Mouse (Mus musculus) heart, embryonic 13.5 days (tissue): ENCODE measurements at regions not wholly inside any gene's neighbourhood (a gene's known extent, or its start where the extent isn't known, plus 50 kb on each side); places are given as distances from the start of the nearest gene placed in this dataset.

Experiments
- ATAC-seq: fragments of 200-750 bp; cut with Nextera tagmentation; 2 replicates; pipeline ENCODE4 v1.8.0; 2017; ENCODE audit warnings: moderate TSS enrichment; ENCODE audit not compliant: insufficient number of reproducible peaks, low FRiP score, low TSS enrichment; ENCODE audit errors: extremely low read depth
- H3K27ac ChIP-seq: fragments of 300-500 bp; sonication (generic); replicated peaks from 2 replicates; pipeline ENCODE4 v1.5.1; 2015; ENCODE audit warnings: moderate library complexity, mild to moderate bottlenecking, inconsistent platforms
- H3K27me3 ChIP-seq: fragments of 300-500 bp; sonication (generic); replicated peaks from 2 replicates; pipeline ENCODE4 v1.6.1; 2015; ENCODE audit warnings: mild to moderate bottlenecking, inconsistent platforms
- H3K36me3 ChIP-seq: fragments of 300-500 bp; sonication (generic); 2 replicates; pipeline ENCODE4 v1.6.1; 2015; ENCODE audit warnings: mild to moderate bottlenecking, inconsistent platforms
- H3K4me1 ChIP-seq: fragments of 300-500 bp; sonication (generic); 2 replicates; pipeline ENCODE4 v1.6.1; 2015; ENCODE audit warnings: inconsistent platforms
- H3K4me2 ChIP-seq: fragments of 300-500 bp; sonication (generic); 2 replicates; pipeline ENCODE4 v1.6.1; 2015; ENCODE audit warnings: inconsistent platforms, mild to moderate bottlenecking, moderate library complexity
- H3K4me3 ChIP-seq: fragments of 300-500 bp; sonication (generic); 2 replicates; pipeline ENCODE4 v1.5.1; 2015; ENCODE audit warnings: moderate library complexity, mild to moderate bottlenecking, inconsistent platforms
- H3K9ac ChIP-seq: fragments of 300-500 bp; sonication (generic); 2 replicates; pipeline ENCODE4 v1.6.1; 2015; ENCODE audit warnings: inconsistent platforms, mild to moderate bottlenecking, moderate library complexity
- H3K9me3 ChIP-seq: fragments of 300-500 bp; sonication (generic); 2 replicates; pipeline ENCODE4 v1.6.1; 2016; ENCODE audit warnings: inconsistent platforms
- WGBS: fragments of 180-500 bp; shearing (Covaris S2); methylation state at CpG from one replicate; pipeline ENCODE4 v1.1.7; 2015; ENCODE audit warnings: mixed read lengths; 5-methylcytosine and 5-hydroxymethylcytosine counted together

DNA sequence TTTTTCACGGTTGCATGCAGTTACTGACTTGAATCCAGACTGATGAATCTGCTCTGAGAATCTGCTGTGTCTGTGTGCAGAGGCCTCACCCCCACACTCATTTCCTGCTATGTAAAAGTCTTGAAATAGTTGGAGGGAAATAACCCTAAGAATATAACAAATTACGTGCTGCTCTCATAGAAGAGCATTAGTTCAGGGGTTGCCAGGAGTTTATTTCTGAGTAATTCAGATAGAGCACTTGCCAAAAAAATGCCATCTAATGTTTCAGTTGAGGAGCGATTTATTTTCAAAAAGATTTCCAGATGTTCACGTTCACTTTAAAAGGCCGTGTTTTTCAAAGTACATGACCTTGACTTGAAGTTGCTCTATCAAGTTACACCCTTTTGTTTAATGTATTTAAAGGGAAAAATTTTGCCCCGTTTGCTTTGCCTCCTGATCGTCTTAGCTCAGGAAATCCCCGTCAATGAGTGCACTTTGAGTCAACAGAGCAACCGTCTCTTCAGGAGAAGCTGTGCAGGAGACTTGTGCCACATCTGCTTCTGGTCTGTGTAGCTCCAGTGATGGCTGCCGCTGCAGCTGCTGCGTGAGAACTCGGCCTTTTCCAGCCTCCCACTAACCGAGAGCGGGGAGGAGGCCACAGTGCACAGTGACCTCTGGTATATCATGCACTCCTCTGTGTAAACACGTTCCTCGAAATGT lies 50.9 kb upstream of the Sec61g start:
- no peak overlapping the region for H3K4me3 ChIP-seq
- peak overlapping the region; percentile 67 for H3K27ac ChIP-seq
- H3K4me2 ChIP-seq, result peak overlapping the region; percentile 28
- no peaks in the 10 kb centered on the region for H3K36me3 ChIP-seq
- ATAC-seq, result no peak
- H3K9ac ChIP-seq, result peak overlapping the region; percentile 6; the same call in 1 of the 2 replicates
- H3K9me3 ChIP-seq, result no peaks in the 10 kb centered on the region
- H3K4me1 ChIP-seq, result peaks cover 7% of the 10 kb centered on the region; the same call in 1 of the 2 replicates
- 37% methylated on average over 16 of the region's 16 CpGs for WGBS
- H3K27me3 ChIP-seq, result no peaks in the 10 kb centered on the region

DNA sequence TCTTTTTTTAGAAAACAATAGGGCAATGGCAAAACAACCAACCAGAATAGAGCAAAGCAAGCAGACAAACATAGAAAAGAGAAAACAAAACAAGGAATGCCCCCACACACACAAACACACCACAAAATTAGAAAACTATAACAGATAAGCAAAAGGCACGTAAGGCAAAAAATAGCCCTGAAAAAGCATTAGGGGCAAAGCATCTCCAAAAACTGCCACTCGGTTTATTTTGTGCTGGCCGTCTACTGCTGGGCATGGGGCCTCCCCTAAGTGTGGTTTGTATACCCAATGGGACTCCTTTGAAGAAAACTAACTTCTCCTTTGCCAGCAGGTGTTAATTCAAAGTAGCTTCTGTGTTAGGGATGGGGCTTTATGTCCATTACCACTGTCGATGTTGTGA lies 53.4 kb upstream of the Sec61g start:
- Histone ChIP-seq H3K27ac (no peak overlapping the region), H3K9me3 (no peaks in the 10 kb centered on the region), H3K4me1 (peaks cover 7% of the 10 kb centered on the region; the same call in 1 of the 2 replicates), H3K4me2 (no peak overlapping the region), H3K36me3 (no peaks in the 10 kb centered on the region), H3K27me3 (no peaks in the 10 kb centered on the region), H3K9ac (no peak overlapping the region), H3K4me3 (no peak overlapping the region)
- ATAC-seq, result no peak
- 81% methylated on average over 4 of the region's 4 CpGs for WGBS

DNA sequence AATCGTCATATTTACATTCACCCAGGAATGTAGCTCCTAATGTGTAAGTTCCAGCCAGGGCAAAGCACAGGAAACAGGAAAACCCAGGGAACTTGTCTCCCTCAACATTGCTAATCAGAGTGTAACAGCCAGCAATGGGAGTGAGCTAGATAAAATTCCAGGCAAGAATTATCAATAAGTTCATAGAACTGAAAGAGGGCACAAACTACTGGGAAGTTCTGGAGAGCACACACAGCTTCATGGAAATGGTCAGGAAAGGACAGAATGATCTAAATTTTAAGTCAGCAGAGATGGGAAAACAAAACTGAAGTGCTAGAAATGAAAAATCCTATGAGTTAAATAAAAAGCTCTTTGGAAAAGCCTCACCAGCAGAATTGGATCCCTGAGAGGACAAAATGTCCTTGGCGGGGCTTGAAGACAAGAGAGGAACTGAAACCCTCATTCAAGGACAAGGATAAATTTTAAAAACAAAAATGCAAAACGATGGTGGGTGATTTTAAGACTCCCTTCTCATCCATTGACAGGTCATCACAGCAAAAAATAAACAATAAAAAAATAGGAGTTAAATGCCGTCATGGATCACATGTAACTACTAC lies 80.9 kb upstream of the Sec61g start:
- Histone ChIP-seq H3K4me1 (peaks cover 33% of the 10 kb centered on the region), H3K9me3 (no peaks in the 10 kb centered on the region), H3K27ac (no peak overlapping the region), H3K4me3 (no peak overlapping the region), H3K9ac (no peak overlapping the region), H3K4me2 (no peak overlapping the region), H3K36me3 (no peaks in the 10 kb centered on the region), H3K27me3 (no peaks in the 10 kb centered on the region)
- no peak for ATAC-seq
- WGBS, result 57% methylated on average over 4 of the region's 4 CpGs

GRCm38 (mm10) chr11:16590541-16590940 lies 82.3 kb upstream of the Sec61g start:
- Histone ChIP-seq H3K4me3 (no peak overlapping the region), H3K36me3 (no peaks in the 10 kb centered on the region), H3K4me2 (no peak overlapping the region), H3K4me1 (peaks cover 33% of the 10 kb centered on the region), H3K27ac (peak overlapping the region; percentile 50; the same call in 1 of the 2 replicates), H3K27me3 (no peaks in the 10 kb centered on the region), H3K9me3 (no peaks in the 10 kb centered on the region), H3K9ac (no peak overlapping the region)
- ATAC-seq, result no peak
- WGBS, result 63% methylated on average over 4 of the region's 4 CpGs

- Histone ChIP-seq H3K27me3 (no peaks in the 10 kb centered on the region), H3K36me3 (no peaks in the 10 kb centered on the region), H3K4me1 (peaks cover 33% of the 10 kb centered on the region), H3K9me3 (no peaks in the 10 kb centered on the region), H3K9ac (peak overlapping the region; percentile 51), H3K27ac (peak overlapping the region; percentile 91), H3K4me3 (no peak overlapping the region), H3K4me2 (peak overlapping the region; percentile 54)
- 5% methylated on average over 7 of the region's 7 CpGs for WGBS
- peak; percentile 91 for ATAC-seq
Observed at GRCm38 (mm10) chr11:16591471-16591921, 83.2 kb upstream of the Sec61g start.

DNA sequence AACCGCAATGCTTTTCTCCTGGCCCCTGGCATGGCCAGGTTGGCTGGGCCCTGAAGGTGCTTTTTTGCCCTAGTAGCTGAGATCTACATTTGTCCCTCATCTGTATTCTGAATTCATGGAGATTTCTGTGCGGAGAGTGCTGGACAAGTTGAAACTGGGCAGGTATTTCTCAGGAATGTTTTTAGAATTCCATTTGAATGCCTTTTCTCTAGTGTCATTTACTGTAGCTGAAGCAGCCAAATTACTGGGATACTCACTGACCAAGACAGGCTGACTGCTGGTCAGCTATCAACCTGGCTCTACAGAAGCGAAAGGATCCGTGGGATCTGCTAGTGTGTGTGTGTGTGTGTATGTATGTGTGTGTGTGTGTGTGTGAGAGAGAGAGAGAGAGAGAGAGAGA lies 83.7 kb upstream of the Sec61g start:
- 37% methylated on average over 4 of the region's 4 CpGs for WGBS
- Histone ChIP-seq H3K9ac (peak overlapping the region; percentile 51), H3K27ac (peak overlapping the region; percentile 91), H3K9me3 (no peaks in the 10 kb centered on the region), H3K27me3 (no peaks in the 10 kb centered on the region), H3K4me2 (peak overlapping the region; percentile 54), H3K4me1 (peaks cover 33% of the 10 kb centered on the region), H3K4me3 (no peak overlapping the region), H3K36me3 (no peaks in the 10 kb centered on the region)
- no peak for ATAC-seq

DNA sequence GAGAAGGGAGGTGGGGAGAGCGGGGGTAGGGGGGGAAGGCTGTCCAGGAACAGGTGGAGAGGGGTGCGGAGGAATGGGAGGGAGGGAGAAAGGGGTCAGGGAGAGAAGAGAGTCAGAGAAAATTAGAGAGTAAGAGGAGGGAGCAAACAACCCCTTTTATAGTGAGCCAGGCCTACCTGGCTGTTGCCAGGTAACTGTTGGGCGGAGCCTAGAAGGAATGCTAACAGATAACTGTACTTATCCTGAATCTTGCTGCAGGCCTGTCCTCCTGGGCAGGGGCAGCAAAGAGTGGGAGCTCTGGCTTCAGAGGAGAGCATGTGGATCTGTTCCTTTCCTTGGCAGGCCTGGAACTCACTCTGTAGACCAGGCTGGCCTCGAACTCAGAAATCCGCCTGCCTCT lies 84.5 kb upstream of the Sec61g start:
- 91% methylated on average over 4 of the region's 5 CpGs for WGBS
- Histone ChIP-seq H3K9ac (no peak overlapping the region), H3K4me1 (peaks cover 33% of the 10 kb centered on the region), H3K4me2 (no peak overlapping the region), H3K27ac (no peak overlapping the region), H3K36me3 (no peaks in the 10 kb centered on the region), H3K27me3 (no peaks in the 10 kb centered on the region), H3K4me3 (no peak overlapping the region), H3K9me3 (no peaks in the 10 kb centered on the region)
- ATAC-seq, result no peak

DNA sequence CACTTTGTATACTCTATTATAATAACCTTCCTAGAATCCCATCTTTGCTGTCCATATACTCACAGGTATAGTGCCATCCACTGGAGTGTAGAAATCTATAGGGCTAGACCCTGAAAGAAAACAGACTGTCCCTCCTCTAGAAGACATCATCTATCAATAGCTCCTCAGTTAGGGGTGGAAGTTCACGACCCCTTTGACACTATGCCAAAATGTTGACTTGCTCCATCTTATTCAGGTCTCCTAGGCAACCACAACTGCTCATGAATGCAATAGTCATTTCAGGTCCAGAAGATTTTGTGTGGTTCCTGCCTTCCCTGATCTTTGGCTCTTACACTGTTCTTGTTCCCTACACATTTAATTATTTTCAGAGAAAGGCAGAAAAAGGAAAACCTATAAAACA lies 86.5 kb upstream of the Sec61g start:
- WGBS, result 53% methylated on average over 1 of the region's 1 CpGs
- H3K4me1 ChIP-seq, result peaks cover 29% of the 10 kb centered on the region
- H3K27me3 ChIP-seq, result no peaks in the 10 kb centered on the region
- no peak for ATAC-seq
- H3K9me3 ChIP-seq, result peaks cover 3% of the 10 kb centered on the region; the same call in 1 of the 2 replicates
- no peak overlapping the region for H3K4me2 ChIP-seq
- no peak overlapping the region for H3K4me3 ChIP-seq
- no peaks in the 10 kb centered on the region for H3K36me3 ChIP-seq
- no peak overlapping the region for H3K27ac ChIP-seq
- no peak overlapping the region for H3K9ac ChIP-seq

- no peaks in the 10 kb centered on the region for H3K36me3 ChIP-seq
- no peaks in the 10 kb centered on the region for H3K27me3 ChIP-seq
- WGBS, result 80% methylated on average over 6 of the region's 6 CpGs
- peaks cover 6% of the 10 kb centered on the region; the same call in 1 of the 2 replicates for H3K9me3 ChIP-seq
- peaks cover 13% of the 10 kb centered on the region for H3K4me1 ChIP-seq
- no peak overlapping the region for H3K9ac ChIP-seq
- ATAC-seq, result no peak
- no peak overlapping the region for H3K4me2 ChIP-seq
- no peak overlapping the region for H3K4me3 ChIP-seq
- H3K27ac ChIP-seq, result no peak overlapping the region
Observed at GRCm38 (mm10) chr11:16597038-16597830, 89.0 kb upstream of the Sec61g start.

GRCm38 (mm10) chr11:16602947-16603346 lies 94.7 kb upstream of the Sec61g start:
- Histone ChIP-seq H3K27me3 (no peaks in the 10 kb centered on the region), H3K4me2 (no peak overlapping the region)
- 85% methylated on average over 3 of the region's 3 CpGs for WGBS

GRCm38 (mm10) chr11:16606435-16607214 lies 98.3 kb upstream of the Sec61g start:
- Histone ChIP-seq H3K9me3 (no peaks in the 10 kb centered on the region), H3K27ac (no peak overlapping the region), H3K27me3 (no peaks in the 10 kb centered on the region), H3K4me3 (no peak overlapping the region), H3K4me2 (no peak overlapping the region), H3K36me3 (no peaks in the 10 kb centered on the region), H3K9ac (no peak overlapping the region), H3K4me1 (no peaks in the 10 kb centered on the region)
- no peak for ATAC-seq
- 57% methylated on average over 7 of the region's 7 CpGs for WGBS

More at GRCm38 (mm10) chr11:16602947-16603346, 94.7 kb upstream of the Sec61g start:
- H3K4me3 ChIP-seq, result no peak overlapping the region
- H3K27ac ChIP-seq, result no peak overlapping the region
- no peak overlapping the region for H3K9ac ChIP-seq
- no peaks in the 10 kb centered on the region for H3K4me1 ChIP-seq
- H3K9me3 ChIP-seq, result peaks cover 6% of the 10 kb centered on the region; the same call in 1 of the 2 replicates
- no peak for ATAC-seq
- H3K36me3 ChIP-seq, result no peaks in the 10 kb centered on the region
